Mouse (Mus musculus) heart, adult 18-20 months (tissue): ENCODE results near the gene Shisal2a. TPM values are rescaled to one million over a fixed set of nuclear protein-coding genes. Genes with fewer than 3 reads are reported as not detected.
"Not testable (repeated sequence)": the region's sequence is repeated elsewhere in the genome, so short reads cannot be mapped to it uniquely, and the experiment has no call there.

ENCODE experiments used
- DNase-seq, 2 experiments: peaks; one replicate each; pipeline ENCODE4 v3.0.0; 2021 to 2022; ENCODE audit warnings: mixed read lengths in 1 of 2
- total RNA-seq, 2 experiments: library from RNA; stranded (reverse); gene quantifications; 2 replicates each; pipeline ENCODE4 v1.2.3; 2021

Gene Shisal2a
- total RNA-seq, 2 experiments from 2014 or later = not detected

- no peak for DNase-seq
Measured at GRCm38 (mm10) chr4:108372166-108372565, 11.0 kb downstream of the Shisal2a start.

- DNase-seq = no peak
Measured at GRCm38 (mm10) chr4:108371421-108371820, 11.7 kb downstream of the Shisal2a start.

GRCm38 (mm10) chr4:108370409-108370808 lies 12.7 kb downstream of the Shisal2a start:
- DNase-seq = no peak

DNA sequence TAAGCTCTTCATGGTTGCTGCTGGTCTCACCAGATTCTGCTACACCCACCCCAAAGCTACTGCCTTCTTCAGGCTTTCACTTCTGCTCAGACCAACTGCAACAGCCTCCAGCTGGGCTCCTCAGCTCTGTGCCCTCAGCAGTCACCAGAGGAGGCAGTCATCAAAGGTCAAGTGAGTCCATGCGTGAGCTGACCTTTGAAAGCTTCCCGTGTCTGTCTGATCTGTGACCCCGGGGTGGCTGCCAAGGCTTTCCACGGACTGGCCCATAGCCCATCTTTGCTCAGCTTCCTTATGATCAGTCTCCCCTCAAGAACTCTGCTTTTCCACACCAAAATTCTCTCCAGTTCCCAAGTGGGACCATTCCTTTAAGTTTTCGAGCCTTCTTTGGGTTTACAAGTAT lies 13.9 kb downstream of the Shisal2a start:
- DNase-seq = peak in 1 of 2 experiments; percentile 23

GRCm38 (mm10) chr4:108364111-108364476 lies 19.1 kb downstream of the Shisal2a start:
- peak; percentile 77 to 78 for DNase-seq

- DNase-seq = no peak
Measured at GRCm38 (mm10) chr4:108363355-108364110, 19.6 kb downstream of the Shisal2a start.

DNA sequence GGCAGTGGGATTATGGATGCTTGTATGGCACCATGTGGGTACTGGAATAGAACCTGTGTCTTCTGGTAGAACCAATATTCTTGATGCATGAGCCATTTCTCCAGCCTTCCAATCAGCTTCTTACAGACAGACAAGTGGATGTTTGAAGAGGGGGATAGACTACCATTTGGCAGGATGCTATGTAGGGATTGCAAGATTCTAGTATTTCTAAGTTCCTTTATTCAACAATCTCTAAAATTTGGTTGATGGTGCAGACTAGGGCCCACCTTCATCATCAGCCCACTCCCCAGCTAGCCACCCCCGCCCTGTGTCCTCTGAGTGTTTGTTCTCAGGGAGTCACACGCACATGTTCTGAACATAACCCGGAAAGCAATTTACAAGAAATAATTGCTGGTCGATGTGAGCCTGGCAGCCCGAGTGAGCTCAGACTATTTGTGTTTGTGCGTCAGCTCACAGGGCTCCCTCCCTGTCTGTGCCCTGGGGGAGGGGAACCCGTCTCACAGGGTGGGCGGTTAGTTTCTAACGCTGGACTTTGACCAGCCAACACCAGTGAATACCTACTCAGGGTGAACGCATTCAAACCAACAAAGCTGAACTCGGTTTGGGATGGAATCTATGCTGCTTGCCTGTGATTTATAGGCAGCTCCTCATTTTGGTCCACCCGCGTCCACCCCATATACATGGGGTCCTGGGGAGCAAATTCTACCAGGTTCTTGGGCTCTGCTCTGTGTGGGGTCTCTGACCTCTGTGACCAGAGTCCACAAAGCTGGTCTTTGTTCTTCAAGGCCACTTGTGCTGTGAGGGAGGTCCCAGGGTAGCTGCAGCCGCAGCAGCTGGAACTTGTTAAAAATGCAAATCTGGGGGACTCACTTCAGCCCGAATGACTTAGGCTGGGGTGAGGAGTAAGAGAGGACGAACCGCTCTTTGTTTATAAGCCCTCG lies 20.6 kb downstream of the Shisal2a start:
- no peak for DNase-seq

GRCm38 (mm10) chr4:108360136-108361055 lies 22.8 kb downstream of the Shisal2a start:
- peak; percentile 54 to 74 for DNase-seq

GRCm38 (mm10) chr4:108358498-108358897 lies 24.7 kb downstream of the Shisal2a start:
- no peak for DNase-seq

DNA sequence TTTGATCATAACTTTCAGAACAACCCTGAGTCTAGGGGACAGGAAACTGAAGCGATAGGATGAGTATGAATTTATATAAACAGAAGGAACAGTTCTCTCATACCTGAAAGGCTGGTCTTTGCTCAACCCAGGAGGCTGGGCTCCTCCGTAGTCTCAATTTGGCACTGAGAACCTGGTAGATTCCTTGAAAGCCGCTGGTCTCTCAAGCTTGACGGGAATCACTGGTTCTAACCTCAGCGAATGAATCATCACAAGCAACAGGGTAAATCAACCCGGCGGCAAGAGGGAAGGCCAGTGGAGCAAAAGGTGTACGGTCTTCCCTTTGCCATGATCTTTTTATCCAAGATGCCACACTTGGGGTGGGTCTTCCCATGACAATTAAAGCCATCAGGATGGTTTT lies 25.7 kb downstream of the Shisal2a start:
- DNase-seq = no peak

- not testable (repeated sequence) for DNase-seq
Measured at GRCm38 (mm10) chr4:108353591-108353990, 29.6 kb downstream of the Shisal2a start.

- DNase-seq = peak; percentile 54 to 65
Measured at GRCm38 (mm10) chr4:108350819-108351218, 32.3 kb downstream of the Shisal2a start.

DNA sequence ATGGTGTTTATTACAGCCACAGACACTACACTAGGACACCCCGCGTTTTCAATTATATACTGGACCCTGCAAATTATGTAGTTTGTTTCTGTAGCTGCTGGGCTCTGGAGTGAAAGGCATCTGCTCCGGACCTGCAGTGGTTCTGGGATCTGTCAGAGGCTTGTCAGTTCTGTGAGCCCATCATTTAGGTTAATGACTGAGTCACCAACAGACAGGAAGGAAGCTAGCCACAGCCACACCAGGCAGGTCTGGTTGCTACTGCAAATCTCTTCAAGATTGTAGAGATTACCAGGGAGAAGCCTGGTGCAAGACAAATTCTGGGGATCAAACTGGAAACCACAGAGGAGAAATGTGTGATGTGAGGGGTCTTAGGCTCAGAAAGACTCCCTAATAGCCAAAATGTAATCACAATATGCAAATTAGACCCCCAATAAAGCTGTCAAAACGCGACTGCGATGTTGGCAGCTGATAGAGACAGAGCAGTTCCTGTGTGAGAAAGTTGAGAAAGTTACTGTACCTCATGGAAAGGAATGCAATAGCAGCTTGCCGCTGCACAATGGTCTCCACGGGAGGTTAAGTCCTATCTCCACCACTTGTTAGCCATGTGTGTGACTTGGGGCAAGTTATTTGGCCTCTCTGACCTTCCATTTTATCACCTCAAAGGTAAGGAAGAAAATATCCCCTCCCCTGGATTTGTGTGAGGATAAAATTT lies 33.2 kb downstream of the Shisal2a start:
- peak in 1 of 2 experiments; percentile 14 for DNase-seq

GRCm38 (mm10) chr4:108349064-108349463 lies 34.1 kb downstream of the Shisal2a start:
- DNase-seq = no peak

GRCm38 (mm10) chr4:108348256-108348875 lies 34.8 kb downstream of the Shisal2a start:
- peak in 1 of 2 experiments; percentile 21 for DNase-seq

DNA sequence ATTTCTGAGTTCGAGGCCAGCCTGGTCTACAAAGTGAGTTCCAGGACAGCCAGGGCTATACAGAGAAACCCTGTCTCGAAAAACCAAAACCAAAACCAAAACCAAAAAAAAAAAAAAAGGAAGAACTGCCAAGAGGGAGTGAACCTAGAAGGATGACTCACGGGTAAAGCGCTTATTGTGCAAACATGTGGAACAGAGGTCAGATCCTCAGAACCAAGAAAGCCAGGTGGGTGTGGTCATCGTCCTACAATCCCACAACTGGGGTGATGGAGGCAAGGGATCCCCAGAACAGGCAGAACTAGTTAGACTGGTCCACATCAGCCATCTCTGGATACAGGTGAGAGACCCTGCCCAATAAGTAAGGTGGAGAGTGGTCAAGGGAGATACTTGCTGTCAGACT lies 36.0 kb downstream of the Shisal2a start:
- DNase-seq = peak in 1 of 2 experiments; percentile 57

GRCm38 (mm10) chr4:108345826-108346225 lies 37.3 kb downstream of the Shisal2a start:
- no peak for DNase-seq

DNA sequence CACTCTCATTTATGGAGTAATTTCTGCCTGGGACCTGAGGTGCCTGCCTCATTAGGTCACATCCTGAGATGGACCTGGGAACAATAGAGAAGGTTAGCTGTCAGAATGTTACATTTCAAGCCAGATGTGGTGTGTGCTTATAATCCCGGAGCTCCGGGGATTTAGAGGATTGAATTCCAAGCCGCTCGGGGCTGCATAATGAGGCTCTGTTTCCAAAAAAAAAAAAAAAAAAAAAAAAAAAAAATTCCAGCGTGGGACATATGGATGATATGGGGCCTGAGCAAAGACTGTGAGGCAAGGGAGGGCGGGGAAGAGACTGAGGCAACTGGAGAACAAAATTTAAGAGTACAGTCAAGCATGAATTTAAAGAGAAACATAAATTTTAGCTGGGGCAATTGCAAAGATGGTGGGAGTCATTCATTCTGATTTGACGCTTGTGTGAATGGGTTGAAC lies 38.5 kb downstream of the Shisal2a start:
- peak in 1 of 2 experiments; percentile 28 for DNase-seq

DNA sequence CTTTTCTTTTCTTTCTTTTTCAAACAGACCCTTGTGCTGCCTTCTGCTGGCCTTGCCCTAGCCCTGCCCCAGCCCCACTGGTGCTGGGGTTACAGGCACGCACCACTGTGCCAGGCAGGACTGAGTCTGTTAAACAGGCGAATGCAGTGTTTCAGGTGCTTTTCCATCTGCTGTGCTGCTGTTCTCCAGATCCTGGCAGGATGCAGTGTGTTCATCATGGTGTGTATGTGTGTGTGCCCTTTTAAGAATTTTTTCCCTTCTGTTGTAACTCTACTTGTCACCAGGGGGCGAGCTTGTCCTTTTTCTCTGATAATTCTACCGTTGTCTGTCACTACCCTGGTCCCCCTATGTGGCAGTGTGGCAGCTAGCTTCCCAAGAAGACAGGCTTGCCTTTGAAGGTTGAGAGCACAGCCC lies 43.9 kb downstream of the Shisal2a start:
- peak; percentile 58 to 84 for DNase-seq

DNA sequence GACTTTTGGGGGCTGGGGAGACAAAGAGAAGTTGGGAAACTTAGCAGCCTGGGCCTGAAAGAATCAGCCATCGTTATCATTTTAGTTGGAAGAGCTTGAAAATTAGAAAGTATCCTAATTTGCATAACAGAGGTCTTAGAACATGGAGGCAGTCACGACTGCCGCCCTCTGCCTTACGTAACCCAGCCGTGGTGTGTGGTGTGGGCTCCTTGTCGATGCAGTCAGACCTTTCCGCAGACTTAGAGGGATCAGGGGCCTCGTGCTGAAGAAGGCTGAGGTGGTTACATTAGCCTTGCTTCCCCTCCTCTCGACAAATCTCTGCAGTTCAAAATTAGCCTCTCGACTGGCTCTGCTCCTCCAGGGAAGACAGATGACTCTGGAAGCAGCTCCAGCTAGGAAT lies 44.3 kb downstream of the Shisal2a start:
- DNase-seq = no peak

DNA sequence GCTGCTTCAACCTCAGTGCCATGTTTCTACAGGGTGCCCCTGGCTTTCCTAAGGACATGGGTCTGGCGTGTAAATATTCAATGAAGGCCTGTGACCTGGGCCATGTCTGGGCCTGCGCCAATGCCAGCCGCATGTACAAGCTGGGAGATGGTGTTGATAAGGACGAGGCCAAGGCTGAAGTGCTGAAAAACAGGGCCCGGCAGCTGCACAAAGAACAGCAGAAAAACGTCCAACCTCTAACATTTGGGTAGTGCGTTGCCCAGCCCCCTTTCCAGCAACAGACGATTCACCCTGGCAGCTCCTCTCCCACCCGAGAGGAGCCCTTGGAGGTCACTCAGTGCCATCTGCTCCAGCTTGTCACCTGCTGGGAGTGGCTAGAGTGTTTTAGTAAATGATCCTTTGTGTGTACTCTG lies 44.8 kb downstream of the Shisal2a start:
- DNase-seq = no peak
